ENCODE assay signal across 27 mouse cellular contexts in genomic region chr7:36031881-36032280, GRCm38 (mm10).
"Had no signal": no experiment of that assay in that cellular context is flagged by ENCODE, and none has a peak within 500 bp of the region (broad histone marks: within the 10 kb centered on the region; RNA-seq: fewer than 3 reads in every experiment).

No protein-coding gene starts in this region.

- DNase-seq: left cerebral cortex, postnatal 4 days; liver; liver, embryonic 13.5 days; liver, postnatal 0 days; lung, adult 18-20 months; lung, adult 2 months; lung, embryonic 14.5 days; lung, postnatal 10 days; lung, postnatal 14 days; lung, postnatal 36 days; lung, postnatal 4 days; midbrain, embryonic 14.5 days had no signal

- ATAC-seq: liver, embryonic 12.5 days; liver, postnatal 0 days; lung, postnatal 0 days; midbrain, embryonic 13.5 days; midbrain, embryonic 15.5 days; midbrain, embryonic 16.5 days had no signal

- H3K27me3 ChIP-seq: limb, embryonic 12.5 days; limb, embryonic 13.5 days; limb, embryonic 15.5 days; liver, embryonic 12.5 days; liver, embryonic 13.5 days; liver, embryonic 15.5 days; lung, embryonic 15.5 days; midbrain, embryonic 12.5 days; midbrain, embryonic 13.5 days; midbrain, embryonic 15.5 days had no signal

- H3K9me3 ChIP-seq: limb, embryonic 10.5 days; limb, embryonic 12.5 days; limb, embryonic 13.5 days; limb, embryonic 15.5 days; liver, embryonic 12.5 days; liver, embryonic 13.5 days; liver, embryonic 15.5 days; lung, embryonic 15.5 days; midbrain, embryonic 12.5 days; midbrain, embryonic 13.5 days; midbrain, embryonic 15.5 days had no signal

- H3K4me3 ChIP-seq: left cerebral cortex, adult 2 months; limb, embryonic 10.5 days; limb, embryonic 12.5 days; limb, embryonic 13.5 days; limb, embryonic 15.5 days; liver, embryonic 12.5 days; liver, embryonic 13.5 days; liver, embryonic 15.5 days; lung, embryonic 15.5 days; midbrain, embryonic 10.5 days; midbrain, embryonic 12.5 days; midbrain, embryonic 13.5 days; midbrain, embryonic 15.5 days; myocyte had no signal

- H3K4me1 ChIP-seq: limb, embryonic 10.5 days; limb, embryonic 12.5 days; limb, embryonic 13.5 days; limb, embryonic 15.5 days; liver, embryonic 12.5 days; liver, embryonic 13.5 days; liver, embryonic 15.5 days; lung, embryonic 15.5 days; midbrain, embryonic 12.5 days had no signal

- H3K36me3 ChIP-seq: limb, embryonic 10.5 days; limb, embryonic 12.5 days; limb, embryonic 13.5 days; limb, embryonic 15.5 days; liver, embryonic 12.5 days; liver, embryonic 13.5 days; liver, embryonic 15.5 days; lung, embryonic 15.5 days; midbrain, embryonic 10.5 days; midbrain, embryonic 12.5 days; midbrain, embryonic 13.5 days; midbrain, embryonic 15.5 days had no signal
